16 mouse cellular contexts compared by ENCODE assay signal in the genomic region with DNA sequence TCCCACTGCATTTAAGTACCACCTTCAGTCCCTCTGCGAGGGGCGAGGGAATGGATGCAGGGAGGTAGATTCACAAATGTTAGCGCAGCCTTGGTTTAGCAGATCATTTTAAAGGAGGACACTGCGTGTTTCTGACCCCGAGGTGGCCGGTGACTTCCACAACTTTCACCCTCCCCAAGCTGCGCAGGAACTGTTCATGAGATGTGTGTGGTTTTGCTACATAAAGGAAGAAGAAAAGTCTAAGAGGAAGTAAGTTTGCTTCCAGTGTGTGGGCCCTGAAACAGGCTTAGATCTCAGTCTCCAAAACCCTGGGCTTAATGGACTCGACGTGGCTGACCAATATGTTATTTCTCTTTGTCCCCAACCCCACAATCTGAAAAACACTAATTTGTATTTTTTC. TPM values are rescaled to one million over a fixed set of nuclear protein-coding genes. Genes with fewer than 3 reads are reported as not detected.
DNase-seq lines count a peak whose midpoint lies in the region; ATAC-seq and TF ChIP-seq lines count a peak whose summit lies in the region.
"Had no signal": no experiment of that assay in that cellular context is flagged by ENCODE, and none has a peak within 500 bp of the region (broad histone marks: within the 10 kb centered on the region; RNA-seq: fewer than 3 reads in every experiment).

No protein-coding gene starts in this region.

- no peak overlapping the region for H3K4me2 ChIP-seq in liver, embryonic 12.5 days
- H3K4me2 ChIP-seq: liver, embryonic 15.5 days; neural tube, embryonic 13.5 days had no signal

- H3K9ac ChIP-seq in liver, embryonic 12.5 days: no peak overlapping the region
- H3K9ac ChIP-seq: liver, embryonic 15.5 days; neural tube, embryonic 13.5 days had no signal

- ATAC-seq in G1E (ENCODE audit: extremely low read depth, insufficient number of reproducible peaks, low FRiP score, poor library complexity, severe bottlenecking): 0 out of 2 replicates have a peak, but pooled peaks have one; percentile 18
- peak; percentile 54 for ATAC-seq in common myeloid progenitor, adult 5-6 weeks (replicated peaks; ENCODE audit: low read depth, poor library complexity, severe bottlenecking)
- ATAC-seq in liver, embryonic 12.5 days: no peak
- ATAC-seq in erythroblast, adult 5-6 weeks (replicated peaks; ENCODE audit: low FRiP score, poor library complexity, severe bottlenecking): no peak
- ATAC-seq: activated CD4-positive, CD25-positive, alpha-beta regulatory T cell, adult 4 months had no signal

- peaks cover 95% of the 10 kb centered on the region for H3K4me1 ChIP-seq in G1E (ENCODE audit: insufficient read depth, low read depth, low read length)
- H3K4me1 ChIP-seq in liver, embryonic 12.5 days: peaks cover 77% of the 10 kb centered on the region

- H3K36me3 ChIP-seq in G1E (replicated peaks): peaks cover 80% of the 10 kb centered on the region
- no peaks in the 10 kb centered on the region for H3K36me3 ChIP-seq in liver, embryonic 12.5 days
- H3K36me3 ChIP-seq: liver, embryonic 15.5 days; neural tube, embryonic 13.5 days had no signal

- no peak overlapping the region for H3K4me3 ChIP-seq in layer of hippocampus, adult 2 months
- no peak overlapping the region; the same call in 1 of the 2 replicates for H3K4me3 ChIP-seq in G1E (ENCODE audit: low read depth, low read length)
- H3K4me3 ChIP-seq in liver, embryonic 12.5 days: no peak overlapping the region
- H3K4me3 ChIP-seq: liver, embryonic 15.5 days; neural tube, embryonic 13.5 days had no signal

- H3K27ac ChIP-seq in layer of hippocampus, adult 2 months: peak overlapping the region; percentile 72
- peak overlapping the region; percentile 42; the same call in 1 of the 2 replicates for H3K27ac ChIP-seq in liver, embryonic 12.5 days
- H3K27ac ChIP-seq: liver, embryonic 15.5 days; neural tube, embryonic 13.5 days had no signal

- WGBS in liver, embryonic 12.5 days (ENCODE audit: insufficient replicate concordance): 49% methylated on average over 9 of the region's 9 CpGs

- H3K27me3 ChIP-seq in G1E (ENCODE audit: insufficient read depth, low read length): no peaks in the 10 kb centered on the region
- H3K27me3 ChIP-seq in liver, embryonic 12.5 days (replicated peaks): peaks cover 49% of the 10 kb centered on the region

- TF ChIP-seq CTCF in layer of hippocampus, adult 2 months (conservative IDR thresholded peaks at IDR 0.05): no peak
- no peak for TF ChIP-seq CTCF in G1E (IDR thresholded peaks at IDR 0.05; ENCODE audit: low read depth, low read length)

- no peak for DNase-seq in layer of hippocampus, adult 2 months (ENCODE audit: low spot score in 2 of 2)
- no peak for DNase-seq in layer of hippocampus, postnatal 36 days
- DNase-seq in G1E (ENCODE audit: low spot score): no peak
- no peak for DNase-seq in kidney, postnatal 14 days
- DNase-seq in lung, postnatal 36 days: no peak
- DNase-seq: adrenal gland, postnatal 25 days; cerebellum, adult 9-11 months; heart, adult 18-20 months; kidney, adult 9 months; thymus, adult 2 months had no signal

- H3K9me3 ChIP-seq in G1E (replicated peaks): no peaks in the 10 kb centered on the region
- no peaks in the 10 kb centered on the region for H3K9me3 ChIP-seq in liver, embryonic 12.5 days (replicated peaks)
- H3K9me3 ChIP-seq: liver, embryonic 15.5 days; neural tube, embryonic 13.5 days had no signal

RNA-seq across cellular contexts. Expression of a gene that starts 14.6 kb away (rescaled TPM):
- 100 to 1,000 TPM; 143 to 149 TPM for total RNA-seq in layer of hippocampus, adult 2 months (2021)
- 100 to 1,000 TPM; 104 to 149 TPM for total RNA-seq in layer of hippocampus, postnatal 36 days (2021)
- total RNA-seq in G1E (2014; fragmentation: Nextera tagmentation): 35.0 and 45.5 TPM in 2 replicates
- 9.7 and 10.6 TPM in 2 replicates for total RNA-seq in G1E (2017)
- polyA plus RNA-seq in G1E (2012): 18.4 and 20.0 TPM in 2 replicates
- 5.5 and 7.3 TPM in 2 replicates for total RNA-seq in common myeloid progenitor, adult 5-6 weeks (2017)
- 1.5 and 1.6 TPM in 2 replicates for polyA plus RNA-seq in liver, embryonic 12.5 days (2016; fragmentation: Nextera tagmentation; extraction: Ambion mirVana)
- total RNA-seq in erythroblast, adult 5-6 weeks (2015; ENCODE audit: low replicate concordance): 1.7 and 2.9 TPM in 2 replicates
- 0.77 and 1.8 TPM in 2 replicates for total RNA-seq in erythroblast, adult 5-6 weeks (2017; ENCODE audit: low replicate concordance)
- polyA plus RNA-seq: activated CD4-positive, CD25-positive, alpha-beta regulatory T cell, adult 4 months had no signal

Comparison
In these comparisons a context has a peak if more than half of its experiments do, and no peak if none do; other contexts are left out.
1. ATAC-seq: peak in G1E (single experiment) and common myeloid progenitor, adult 5-6 weeks (single experiment); none in liver, embryonic 12.5 days (single experiment) and erythroblast, adult 5-6 weeks (single experiment).